Mouse (Mus musculus) liver, adult 10 weeks (tissue): ENCODE data around the gene Gm3371. TPM values are rescaled to one million over a fixed set of nuclear protein-coding genes. Genes with fewer than 3 reads are reported as not detected.

ENCODE experiments used
- polyA plus RNA-seq: library from polyadenylated mRNA; stranded (reverse); fragments of 350-450 nt; fragmentation: Illumina TruSeq; extraction: RNeasy Lipid Tissue Mini Kit (QIAGEN cat#74804); gene quantifications from one replicate; pipeline ENCODE4 v1.2.3, GENCODE M21; 2014; ENCODE audit warnings: low read depth, low replicate concordance

Gm3371 gene
- not detected for polyA plus RNA-seq

GRCm38 (mm10) chr14:44410588-44410987 lies at the start of gene Gm3371:
Gene Gm3371 (minus strand): TSS chr14:44410688.

GRCm38 (mm10) chr14:44433335-44433734 lies 22.8 kb upstream of the Gm3371 start, which contains the start of gene Gm8232:
Gene Gm8232 (plus strand): TSS chr14:44433635.

GRCm38 (mm10) chr14:44365057-44365456 lies 45.4 kb downstream of the Gm3371 start, which contains the start of gene Gm8229:
Gene Gm8229 (plus strand): TSS chr14:44365357.

Other genes starting within 250 kb of the Gm3371 start
- not detected for gene Gm8212, start 213.0 kb downstream of the Gm3371 start, polyA plus RNA-seq
- not detected for gene 4930503E14Rik, start 197.4 kb downstream of the Gm3371 start, polyA plus RNA-seq
- gene Gm8220, start 125.1 kb downstream of the Gm3371 start, polyA plus RNA-seq, result not detected
- gene Gm5930, start 72.1 kb downstream of the Gm3371 start, polyA plus RNA-seq, result not detected
- not detected for gene Gm8229, start 45.3 kb downstream of the Gm3371 start, polyA plus RNA-seq
- gene Gm8232, start 22.9 kb upstream of the Gm3371 start, polyA plus RNA-seq, result not detected
- gene BC061237, start 81.8 kb upstream of the Gm3371 start, polyA plus RNA-seq, result not detected
- gene Gm17093, start 107.6 kb upstream of the Gm3371 start, polyA plus RNA-seq, result not detected
- gene Gm8247, start 172.5 kb upstream of the Gm3371 start, polyA plus RNA-seq, result not detected
- not detected for gene Gm5624, start 217.2 kb upstream of the Gm3371 start, polyA plus RNA-seq